Mouse (Mus musculus): Measurements from ENCODE around the gene Syndig1l. TPM values are rescaled to one million over a fixed set of nuclear protein-coding genes. Genes with fewer than 3 reads are reported as not detected.

Gene Syndig1l
- polyA plus RNA-seq, 1 experiment: not detected

DNA sequence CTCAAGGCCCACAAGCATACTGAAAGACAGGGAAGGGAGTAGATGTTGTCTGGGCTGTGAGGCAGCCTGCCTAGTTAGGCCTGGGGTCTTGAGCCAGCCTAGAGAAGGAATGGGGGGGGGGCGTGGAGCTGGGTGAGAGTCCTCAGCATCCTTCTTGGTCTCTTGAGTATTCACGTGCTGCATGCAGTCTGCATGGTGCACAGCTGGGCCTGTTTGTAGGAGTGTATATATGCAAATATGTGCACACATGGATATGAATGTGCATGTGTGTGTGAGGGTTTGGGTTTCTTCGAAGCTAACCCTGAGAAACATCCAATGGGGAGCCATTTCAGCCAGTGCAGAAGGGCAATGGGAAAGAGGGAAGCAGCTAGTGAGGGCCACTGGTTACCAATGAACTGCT lies 22.6 kb downstream of the Syndig1l start:
- no peaks in the 10 kb centered on the region for H3K79me2 ChIP-seq (ENCODE audit: control insufficient read depth, insufficient read depth)
- H3K36me3 ChIP-seq (ENCODE audit: control insufficient read depth, insufficient read depth): no peaks in the 10 kb centered on the region
- H3K27me3 ChIP-seq (ENCODE audit: control insufficient read depth, insufficient read depth, insufficient read length): peaks cover 41% of the 10 kb centered on the region
- H3K4me2 ChIP-seq (ENCODE audit: low read depth): no peak overlapping the region
- H3K4me3 ChIP-seq: no peak overlapping the region
- TF ChIP-seq USF1 (IDR thresholded peaks at IDR 0.05; ENCODE audit: low read depth) (no peak), REST (IDR thresholded peaks at IDR 0.05; ENCODE audit: insufficient read depth, insufficient read length) (no peak), CEBPB (IDR thresholded peaks at IDR 0.05; ENCODE audit: insufficient read depth, poor library complexity, severe bottlenecking) (no peak), POLR2AphosphoS2 (IDR thresholded peaks at IDR 0.05; ENCODE audit: insufficient read length, low read depth) (no peak), TCF3 (IDR thresholded peaks at IDR 0.05; ENCODE audit: insufficient read length, low read depth) (no peak), MAX (IDR thresholded peaks at IDR 0.05; ENCODE audit: low read depth) (no peak)
- no peak overlapping the region for H3ac ChIP-seq (ENCODE audit: control insufficient read depth, insufficient read length)

DNA sequence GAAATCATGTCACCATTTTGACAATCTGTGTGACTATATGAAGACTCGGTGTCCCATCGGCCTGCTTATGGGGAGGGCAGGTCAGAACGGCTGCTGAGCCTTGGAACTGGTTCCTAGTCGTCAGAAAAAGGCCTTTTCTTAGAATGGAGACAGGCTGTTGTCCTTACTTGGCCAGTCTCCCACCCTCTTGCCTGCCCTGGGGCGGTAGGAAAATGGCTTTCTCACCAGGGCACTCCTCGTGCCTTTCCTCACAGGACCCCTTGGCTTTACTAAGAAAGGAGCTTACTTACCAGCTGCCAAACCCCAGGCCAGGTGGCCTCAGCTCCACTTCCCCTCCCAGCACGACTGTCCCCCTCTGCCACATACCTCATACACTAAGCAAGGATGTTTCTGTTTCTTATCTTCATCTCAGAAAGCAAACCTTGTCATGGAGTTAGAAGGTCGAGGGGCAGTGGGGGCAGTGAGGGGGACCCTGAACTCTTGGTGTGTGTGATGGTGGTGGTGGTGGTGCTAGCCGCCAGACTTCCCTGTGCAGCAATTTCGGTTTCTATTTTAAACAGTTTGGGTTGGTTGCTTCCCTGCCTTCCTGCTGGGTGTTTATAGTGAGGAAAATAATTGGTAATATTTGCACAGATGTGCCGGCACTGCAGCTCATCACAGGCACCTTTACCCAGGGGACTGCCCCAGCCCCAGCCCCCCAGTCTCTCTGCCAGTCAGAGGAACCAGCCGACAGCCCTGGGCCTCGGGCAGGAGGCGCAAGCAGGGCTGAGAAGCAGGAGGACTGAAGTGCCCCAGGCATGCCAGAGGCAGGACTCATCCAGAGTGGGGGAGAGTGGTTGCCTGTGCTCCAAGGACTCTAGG lies 23.7 kb downstream of the Syndig1l start:
- no peak for TF ChIP-seq POLR2AphosphoS2 (IDR thresholded peaks at IDR 0.05; ENCODE audit: insufficient read length, low read depth)
- TF ChIP-seq REST (IDR thresholded peaks at IDR 0.05; ENCODE audit: insufficient read depth, insufficient read length): no peak
- no peak for TF ChIP-seq E2F4 (IDR thresholded peaks at IDR 0.05; ENCODE audit: insufficient read depth)
- TF ChIP-seq MYOG (IDR thresholded peaks at IDR 0.05; ENCODE audit: control insufficient read depth in 1 of 3, insufficient read depth in 1 of 3, insufficient read length in 2 of 3, low read depth in 2 of 3): no peak
- TF ChIP-seq CEBPB (IDR thresholded peaks at IDR 0.05; ENCODE audit: insufficient read depth, poor library complexity, severe bottlenecking): no peak
- no peak for TF ChIP-seq USF1 (IDR thresholded peaks at IDR 0.05; ENCODE audit: low read depth)
- TF ChIP-seq TCF3 (IDR thresholded peaks at IDR 0.05; ENCODE audit: insufficient read length, low read depth): no peak
- no peak for TF ChIP-seq POLR2A (IDR thresholded peaks at IDR 0.05; ENCODE audit: insufficient read length, low read depth)
- TF ChIP-seq SRF (IDR thresholded peaks at IDR 0.05; ENCODE audit: control insufficient read depth, insufficient read length, low read depth): no peak
- no peak for TF ChIP-seq MAX (IDR thresholded peaks at IDR 0.05; ENCODE audit: low read depth)
- TF ChIP-seq MYOD1 (IDR thresholded peaks at IDR 0.05; ENCODE audit: control insufficient read depth in 1 of 3, insufficient read length in 2 of 3, low read depth in 2 of 3): no peak
- TF ChIP-seq TCF12 (IDR thresholded peaks at IDR 0.05; ENCODE audit: insufficient read depth, poor library complexity, severe bottlenecking): no peak

DNA sequence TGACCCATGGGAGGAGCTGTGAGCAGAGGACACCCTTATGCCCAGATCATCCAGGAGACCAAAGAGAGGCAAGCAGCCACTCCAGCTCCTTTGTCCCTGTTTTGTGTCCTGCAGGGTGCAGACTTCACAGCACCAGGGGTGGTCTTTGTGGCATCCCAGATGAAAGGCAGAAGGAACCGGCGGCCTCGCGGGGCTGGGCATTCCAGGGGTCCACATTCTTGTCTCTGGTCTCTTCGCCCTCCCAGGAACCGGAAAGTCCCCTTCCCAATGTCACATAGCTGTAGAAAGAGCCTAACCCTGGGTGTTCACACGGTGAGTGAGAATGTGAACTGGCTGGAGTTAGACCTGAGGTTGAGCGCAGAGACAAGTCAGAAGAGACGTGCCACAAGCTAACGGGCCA lies 27.0 kb downstream of the Syndig1l start:
- Histone ChIP-seq H3K36me3 (ENCODE audit: control insufficient read depth, insufficient read depth) (no peaks in the 10 kb centered on the region), H3K27me3 (ENCODE audit: control insufficient read depth, insufficient read depth, insufficient read length) (peaks cover 9% of the 10 kb centered on the region), H3K4me3 (no peak overlapping the region), H3K4me2 (ENCODE audit: low read depth) (no peak overlapping the region), H3K79me2 (ENCODE audit: control insufficient read depth, insufficient read depth) (no peaks in the 10 kb centered on the region), H3ac (ENCODE audit: control insufficient read depth, insufficient read length) (no peak overlapping the region)
- TF ChIP-seq MAX (IDR thresholded peaks at IDR 0.05; ENCODE audit: low read depth): no peak
- TF ChIP-seq MYOG (IDR thresholded peaks at IDR 0.05; ENCODE audit: control insufficient read depth in 1 of 3, insufficient read depth in 1 of 3, insufficient read length in 2 of 3, low read depth in 2 of 3): no peak
- TF ChIP-seq USF1 (IDR thresholded peaks at IDR 0.05; ENCODE audit: low read depth): no peak
- TF ChIP-seq POLR2AphosphoS2 (IDR thresholded peaks at IDR 0.05; ENCODE audit: insufficient read length, low read depth): no peak
- no peak for TF ChIP-seq CEBPB (IDR thresholded peaks at IDR 0.05; ENCODE audit: insufficient read depth, poor library complexity, severe bottlenecking)
- TF ChIP-seq MYOD1 (IDR thresholded peaks at IDR 0.05; ENCODE audit: control insufficient read depth in 1 of 3, insufficient read length in 2 of 3, low read depth in 2 of 3): no peak
- no peak for TF ChIP-seq E2F4 (IDR thresholded peaks at IDR 0.05; ENCODE audit: insufficient read depth)
- no peak for TF ChIP-seq TCF3 (IDR thresholded peaks at IDR 0.05; ENCODE audit: insufficient read length, low read depth)
- no peak for TF ChIP-seq REST (IDR thresholded peaks at IDR 0.05; ENCODE audit: insufficient read depth, insufficient read length)
- no peak for TF ChIP-seq TCF12 (IDR thresholded peaks at IDR 0.05; ENCODE audit: insufficient read depth, poor library complexity, severe bottlenecking)
- no peak for TF ChIP-seq POLR2A (IDR thresholded peaks at IDR 0.05; ENCODE audit: insufficient read length, low read depth)
- TF ChIP-seq SRF (IDR thresholded peaks at IDR 0.05; ENCODE audit: control insufficient read depth, insufficient read length, low read depth): no peak

More for the DNA sequence above, 23.7 kb downstream of the Syndig1l start:
- Histone ChIP-seq H3K27me3 (ENCODE audit: control insufficient read depth, insufficient read depth, insufficient read length) (peaks cover 30% of the 10 kb centered on the region), H3ac (ENCODE audit: control insufficient read depth, insufficient read length) (no peak overlapping the region), H3K36me3 (ENCODE audit: control insufficient read depth, insufficient read depth) (no peaks in the 10 kb centered on the region), H3K4me3 (no peak overlapping the region), H3K79me2 (ENCODE audit: control insufficient read depth, insufficient read depth) (no peaks in the 10 kb centered on the region), H3K4me2 (ENCODE audit: low read depth) (peak overlapping the region; percentile 62)

DNA sequence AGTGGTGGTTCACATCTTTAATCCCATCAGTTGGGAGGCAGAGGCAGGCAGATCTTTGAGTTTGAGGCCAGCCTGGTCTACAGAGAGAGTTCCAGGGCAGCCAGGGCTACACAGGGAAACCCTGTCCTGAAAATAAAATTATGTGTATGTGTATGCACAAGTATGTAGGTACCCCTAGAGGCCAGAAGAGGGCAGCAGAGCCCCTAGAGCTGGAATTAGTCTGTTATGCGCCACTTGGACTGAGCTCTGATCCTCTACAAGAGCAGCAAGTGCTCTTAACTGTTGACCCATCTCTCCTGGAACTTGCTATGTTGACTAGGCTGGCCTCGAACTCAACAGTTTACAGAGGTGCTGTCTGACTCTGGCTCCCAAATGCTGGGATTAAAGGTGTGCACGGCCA lies 28.1 kb downstream of the Syndig1l start:
- Histone ChIP-seq H3K4me2 (ENCODE audit: low read depth) (no peak overlapping the region), H3ac (ENCODE audit: control insufficient read depth, insufficient read length) (no peak overlapping the region), H3K4me3 (no peak overlapping the region), H3K27me3 (ENCODE audit: control insufficient read depth, insufficient read depth, insufficient read length) (peaks cover 5% of the 10 kb centered on the region), H3K79me2 (ENCODE audit: control insufficient read depth, insufficient read depth) (no peaks in the 10 kb centered on the region), H3K36me3 (ENCODE audit: control insufficient read depth, insufficient read depth) (no peaks in the 10 kb centered on the region)
- TF ChIP-seq E2F4 (IDR thresholded peaks at IDR 0.05; ENCODE audit: insufficient read depth): no peak
- TF ChIP-seq REST (IDR thresholded peaks at IDR 0.05; ENCODE audit: insufficient read depth, insufficient read length): no peak
- TF ChIP-seq TCF3 (IDR thresholded peaks at IDR 0.05; ENCODE audit: insufficient read length, low read depth): no peak
- no peak for TF ChIP-seq TCF12 (IDR thresholded peaks at IDR 0.05; ENCODE audit: insufficient read depth, poor library complexity, severe bottlenecking)
- TF ChIP-seq SRF (IDR thresholded peaks at IDR 0.05; ENCODE audit: control insufficient read depth, insufficient read length, low read depth): no peak
- no peak for TF ChIP-seq CEBPB (IDR thresholded peaks at IDR 0.05; ENCODE audit: insufficient read depth, poor library complexity, severe bottlenecking)
- no peak for TF ChIP-seq MYOG (IDR thresholded peaks at IDR 0.05; ENCODE audit: control insufficient read depth in 1 of 3, insufficient read depth in 1 of 3, insufficient read length in 2 of 3, low read depth in 2 of 3)
- TF ChIP-seq POLR2A (IDR thresholded peaks at IDR 0.05; ENCODE audit: insufficient read length, low read depth): no peak
- no peak for TF ChIP-seq MYOD1 (IDR thresholded peaks at IDR 0.05; ENCODE audit: control insufficient read depth in 1 of 3, insufficient read length in 2 of 3, low read depth in 2 of 3)
- no peak for TF ChIP-seq POLR2AphosphoS2 (IDR thresholded peaks at IDR 0.05; ENCODE audit: insufficient read length, low read depth)
- no peak for TF ChIP-seq USF1 (IDR thresholded peaks at IDR 0.05; ENCODE audit: low read depth)
- TF ChIP-seq MAX (IDR thresholded peaks at IDR 0.05; ENCODE audit: low read depth): no peak
